Mouse (Mus musculus) CH12F3 (cell line): Measurements from ENCODE around the gene Vmn2r8.
"Not testable (repeated sequence)": the region's sequence is repeated elsewhere in the genome, so short reads cannot be mapped to it uniquely, and the experiment has no call there.

Experiments used
- in situ Hi-C: fragments of 300-500 bp; cut with MboI; formaldehyde crosslinking; loops from 2 replicates; pipeline ENCODE4 v1.14.3; 2020; ENCODE audit warnings: low sequenced_read_pairs

Gene Vmn2r8

DNA sequence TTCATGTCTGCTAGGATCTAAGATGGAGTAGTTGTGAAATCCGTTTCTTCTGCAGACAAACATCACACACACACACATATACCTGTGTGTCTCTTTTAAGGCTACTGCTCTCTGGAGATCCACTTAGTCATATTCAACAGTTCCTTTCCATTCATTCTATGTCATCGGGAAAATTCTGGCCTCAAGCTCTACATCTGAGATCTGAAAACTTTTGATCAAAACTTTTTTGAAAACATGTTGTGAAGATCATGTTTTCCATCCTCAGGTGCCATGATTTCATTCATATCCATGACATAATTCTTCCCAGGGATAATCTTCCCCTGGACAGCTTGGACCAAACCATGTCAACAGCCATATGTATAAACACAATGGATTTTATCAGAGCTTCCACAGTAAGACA lies at the start of gene Vmn2r8:
Vmn2r8 (minus strand) TSS at position 101 of the 400 bp plus-strand sequence.
- in situ Hi-C loops: not testable (repeated sequence)

- in situ Hi-C loops: not testable (repeated sequence)
Measured at GRCm38 (mm10) chr5:108852501-108852900, 43.9 kb upstream of the Vmn2r8 start, which contains the start of gene Vmn2r9. Gene Vmn2r9, minus strand, starts transcription at chr5:108852601.

DNA sequence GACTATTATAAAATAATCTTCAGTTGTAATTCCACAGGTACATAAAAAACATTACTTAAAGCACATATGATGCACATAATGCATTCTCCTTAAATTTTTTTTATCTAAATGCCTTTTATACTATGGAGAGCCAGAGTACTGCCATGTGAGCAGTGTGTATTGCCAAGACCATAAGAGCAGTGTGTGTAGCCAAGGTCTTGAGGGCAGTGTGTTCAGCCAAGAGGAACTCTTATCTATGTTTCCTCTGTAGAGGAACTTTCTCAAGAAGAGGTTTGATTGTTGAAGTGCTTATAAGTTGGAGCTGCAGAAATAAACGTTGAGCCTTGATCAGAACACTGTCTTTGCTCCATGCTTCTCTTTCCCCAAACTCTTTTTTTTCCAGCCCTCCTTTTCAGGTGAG lies 40.8 kb upstream of the Vmn2r8 start:
- in situ Hi-C loops: no loop called here

DNA sequence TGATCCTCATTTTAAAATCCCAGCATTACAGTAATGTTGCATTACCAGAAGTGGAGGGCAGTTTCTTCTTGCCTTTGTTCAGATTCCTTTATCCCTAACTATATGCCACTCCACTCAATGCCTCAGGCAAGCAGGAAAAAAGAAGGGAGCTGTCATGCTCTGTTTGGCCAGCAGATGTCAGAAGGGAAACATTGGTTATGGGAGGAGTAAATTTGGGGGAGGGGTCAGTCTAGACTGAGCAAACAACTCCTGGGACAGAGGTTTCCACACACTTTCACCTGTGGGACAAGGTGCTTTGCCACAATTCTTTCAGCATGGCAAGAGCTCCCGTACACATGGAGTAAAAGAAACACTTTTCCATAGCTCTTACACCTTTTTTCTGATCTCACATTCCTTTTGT lies 27.5 kb upstream of the Vmn2r8 start:
- in situ Hi-C loops: no loop called here

DNA sequence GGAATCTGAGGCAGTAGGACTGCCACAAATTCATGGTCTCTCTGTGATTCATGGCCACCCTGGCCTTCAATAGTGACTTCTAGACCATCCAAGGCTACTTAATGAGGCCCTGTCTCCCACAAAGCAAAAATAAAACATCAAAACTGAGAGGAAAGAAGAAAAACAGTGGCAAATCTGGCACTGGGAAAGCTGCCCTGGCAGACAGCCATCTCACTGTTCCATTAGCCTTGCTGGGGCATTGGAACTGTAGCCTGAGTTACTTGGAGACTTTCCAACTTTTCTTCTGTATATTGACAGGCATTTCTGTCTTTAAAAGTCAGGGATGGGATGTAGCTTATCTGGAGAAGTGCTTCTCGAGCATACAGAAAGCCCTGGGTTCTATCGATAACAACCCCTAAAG lies 14.6 kb upstream of the Vmn2r8 start:
- in situ Hi-C loops: no loop called here

GRCm38 (mm10) chr5:108803646-108804045 lies 5.0 kb downstream of the Vmn2r8 start:
- in situ Hi-C loops: no loop called here

GRCm38 (mm10) chr5:108795263-108795662 lies 13.4 kb downstream of the Vmn2r8 start, which contains the start of gene Tmed11:
Gene Tmed11, minus strand, starts transcription at chr5:108795363.
- in situ Hi-C loops: not testable (repeated sequence)

- in situ Hi-C loops: not testable (repeated sequence)
Measured at GRCm38 (mm10) chr5:108790385-108790784, 18.3 kb downstream of the Vmn2r8 start.

GRCm38 (mm10) chr5:108774630-108775306 lies 33.9 kb downstream of the Vmn2r8 start, which contains the start of gene Rnf212:
Gene Rnf212, minus strand, starts transcription at chr5:108774982.
- in situ Hi-C loops: no loop called here

- in situ Hi-C loops: no loop called here
Measured at GRCm38 (mm10) chr5:108760002-108760401, 48.6 kb downstream of the Vmn2r8 start.

- in situ Hi-C loops: no loop called here
Measured at GRCm38 (mm10) chr5:108758396-108758795, 50.3 kb downstream of the Vmn2r8 start.

DNA sequence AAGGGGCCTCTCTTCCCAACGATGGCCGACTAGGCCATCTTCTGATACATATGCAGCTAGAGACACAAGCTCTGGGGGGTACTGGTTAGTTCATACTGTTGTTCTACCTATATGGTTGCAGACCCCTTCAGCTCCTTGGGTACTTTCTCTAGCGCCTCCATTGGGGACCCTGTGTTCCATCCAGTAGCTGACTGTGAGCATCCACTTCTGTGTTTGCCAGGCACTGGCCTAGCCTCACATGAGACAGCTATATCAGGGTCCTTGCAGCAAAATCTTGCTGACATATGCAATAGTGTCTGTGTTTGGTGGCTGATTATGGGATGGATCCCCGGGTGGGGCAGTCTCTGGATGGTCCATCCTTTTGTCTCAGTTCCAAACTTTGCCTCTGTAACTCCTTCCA lies 57.4 kb downstream of the Vmn2r8 start:
- in situ Hi-C loops: not testable (repeated sequence)

- in situ Hi-C loops: no loop called here
Measured at GRCm38 (mm10) chr5:108750328-108751210, 58.1 kb downstream of the Vmn2r8 start.

DNA sequence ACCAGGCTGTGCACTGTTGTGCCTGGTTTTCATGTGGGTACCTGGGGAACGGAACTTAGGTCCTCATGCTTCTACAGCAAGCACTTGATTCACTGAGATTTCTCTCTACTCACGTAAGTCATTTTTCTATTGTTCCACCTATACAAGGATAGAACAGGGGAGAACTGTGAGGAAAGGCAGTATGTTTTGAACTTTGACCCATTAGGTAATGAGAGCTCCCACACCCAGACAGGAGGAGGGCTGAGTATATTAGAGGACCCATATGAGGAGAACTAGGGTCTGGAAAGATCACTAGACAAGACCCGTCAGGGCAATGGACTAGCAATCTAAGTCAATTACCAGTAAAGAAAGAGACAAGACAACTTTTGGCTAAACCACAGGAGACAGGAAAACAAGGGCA lies 64.0 kb downstream of the Vmn2r8 start:
- in situ Hi-C loops: no loop called here

DNA sequence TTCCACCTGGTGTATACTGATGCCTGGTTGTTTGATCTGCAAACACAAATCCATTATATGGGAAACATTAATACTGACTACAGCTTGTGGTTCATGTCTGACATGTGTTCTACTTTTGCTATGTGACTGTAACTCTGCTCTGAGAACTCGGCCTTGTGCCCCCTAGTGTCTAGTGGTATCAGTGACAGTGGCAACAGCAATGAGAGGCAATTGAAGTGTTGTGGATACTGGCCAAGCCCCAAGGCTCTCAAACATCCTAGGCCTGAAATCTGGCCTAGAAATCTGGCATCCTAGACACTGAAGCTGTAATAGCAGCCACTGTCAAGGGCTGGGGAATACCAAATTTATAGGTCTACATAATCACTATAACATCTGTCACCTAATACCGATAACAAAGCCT lies 64.8 kb downstream of the Vmn2r8 start:
- in situ Hi-C loops: no loop called here

GRCm38 (mm10) chr5:108742596-108742995 lies 66.1 kb downstream of the Vmn2r8 start:
- in situ Hi-C loops: no loop called here

DNA sequence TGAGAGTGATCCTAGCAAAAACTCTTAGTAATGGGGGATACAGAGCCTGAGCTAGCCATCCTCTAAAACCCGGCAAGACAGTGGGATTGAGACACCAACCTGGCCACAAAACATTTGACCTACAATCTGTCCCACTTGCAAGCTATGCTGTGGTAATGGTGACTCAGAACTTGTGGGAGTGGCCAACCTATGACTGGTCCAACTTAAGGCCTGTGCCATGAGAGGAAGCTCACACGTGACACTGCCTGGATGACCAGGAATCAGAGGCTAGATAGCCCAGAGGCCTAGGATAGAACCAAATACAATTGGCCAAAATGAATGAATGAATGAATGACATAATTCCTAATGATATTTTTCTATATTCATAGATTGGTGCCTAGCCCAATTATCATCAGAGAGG lies 66.8 kb downstream of the Vmn2r8 start:
- in situ Hi-C loops: no loop called here
